Comparison of ENCODE assay signal across 8 mouse cellular contexts in the genomic region with DNA sequence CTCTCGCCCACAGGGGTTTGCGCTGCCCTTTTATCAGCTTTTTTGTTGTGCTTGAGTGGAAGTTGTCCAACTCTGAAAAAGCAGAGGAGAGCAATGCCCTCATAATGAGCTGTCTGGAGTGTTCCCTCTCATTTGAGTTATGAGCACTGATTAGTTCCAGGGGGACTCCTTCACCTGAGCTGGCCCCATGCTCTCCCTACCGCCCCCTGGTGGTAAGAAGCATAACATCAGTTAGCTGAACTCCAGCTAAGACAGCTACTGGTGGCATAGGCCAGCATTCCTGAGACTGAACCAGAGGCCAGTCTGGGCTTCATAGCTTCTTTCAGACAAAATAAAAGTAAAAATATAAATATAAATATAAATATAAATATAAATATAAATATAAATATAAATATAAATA.
DNase-seq lines count a peak whose midpoint lies in the region; ATAC-seq and TF ChIP-seq lines count a peak whose summit lies in the region.

No protein-coding gene starts in this region.

- ATAC-seq in kidney, postnatal 0 days (replicated peaks; ENCODE audit: low FRiP score, low read depth) = no peak
- ATAC-seq in inflammation-experienced regulatory T-cells, adult 6 months = no peak

- H3K27me3 ChIP-seq in kidney, postnatal 0 days (ENCODE audit: insufficient read depth, low read length) = no peaks in the 10 kb centered on the region

- H3K27ac ChIP-seq in bone marrow macrophage, adult 2 months (ENCODE audit: insufficient read depth, low read depth, low read length) = no peak overlapping the region
- H3K27ac ChIP-seq in kidney, postnatal 0 days = no peak overlapping the region

- H3K4me2 ChIP-seq in kidney, postnatal 0 days (ENCODE audit: low read length) = no peak overlapping the region

- TF ChIP-seq POLR2A in bone marrow macrophage, adult 2 months (IDR thresholded peaks at IDR 0.05; ENCODE audit: borderline replicate concordance, low read depth, low read length) = no peak

- DNase-seq in gastrocnemius, adult 18-20 months (ENCODE audit: low spot score) = peak; percentile 4
- DNase-seq in gastrocnemius, adult 8-10 months (ENCODE audit: low spot score in 2 of 2) = no peak
- DNase-seq in ovary, postnatal 14 days (ENCODE audit: low spot score) = peak; percentile 32
- no peak for DNase-seq in ovary, postnatal 36 days (ENCODE audit: low spot score)
- DNase-seq in kidney, postnatal 0 days (ENCODE audit: low spot score) = peak; percentile 28
- peak; percentile 15 for DNase-seq in retina, adult 2 months (ENCODE audit: low read depth, low spot score)

- no peak overlapping the region for H3K4me3 ChIP-seq in bone marrow macrophage, adult 2 months (ENCODE audit: insufficient read depth, low read length)
- no peak overlapping the region for H3K4me3 ChIP-seq in kidney, postnatal 0 days (replicated peaks; ENCODE audit: low read depth, low read length)

- H3K9ac ChIP-seq in kidney, postnatal 0 days (ENCODE audit: low read depth, low read length) = no peak overlapping the region

- 61% methylated on average over 3 of the region's 3 CpGs for WGBS in kidney, postnatal 0 days

- no peaks in the 10 kb centered on the region for H3K9me3 ChIP-seq in kidney, postnatal 0 days (replicated peaks; ENCODE audit: low read length)

- H3K4me1 ChIP-seq in bone marrow macrophage, adult 2 months (ENCODE audit: control insufficient read depth, insufficient read depth, low read length) = peaks cover 3% of the 10 kb centered on the region; the same call in 1 of the 2 replicates
- no peaks in the 10 kb centered on the region for H3K4me1 ChIP-seq in kidney, postnatal 0 days (replicated peaks; ENCODE audit: insufficient read depth, low read length)

- TF ChIP-seq CTCF in bone marrow macrophage, adult 2 months (IDR thresholded peaks at IDR 0.05; ENCODE audit: low read depth, low read length) = peak; percentile 36; the same call in 1 of the 2 replicates
- peak; percentile 70 for TF ChIP-seq CTCF in kidney, postnatal 0 days (IDR thresholded peaks at IDR 0.05; ENCODE audit: low read depth)

- H3K36me3 ChIP-seq in kidney, postnatal 0 days (ENCODE audit: insufficient read depth, low read length) = no peaks in the 10 kb centered on the region

Comparison
In these comparisons a context has a peak if more than half of its experiments do, and no peak if none do; other contexts are left out.
1. DNase-seq: peak in gastrocnemius, adult 18-20 months (single experiment), ovary, postnatal 14 days (single experiment), kidney, postnatal 0 days (single experiment) and retina, adult 2 months (single experiment); none in gastrocnemius, adult 8-10 months (0 of 2) and ovary, postnatal 36 days (single experiment).